Mouse (Mus musculus) cerebellum, postnatal 36 days (tissue): ENCODE data around the gene Terb1.

Experiments
- DNase-seq, 2 experiments: peaks; one replicate each; pipeline ENCODE4 v3.0.0; 2021 to 2022; ENCODE audit warnings: mixed read lengths in 2 of 2

Gene Terb1

DNA sequence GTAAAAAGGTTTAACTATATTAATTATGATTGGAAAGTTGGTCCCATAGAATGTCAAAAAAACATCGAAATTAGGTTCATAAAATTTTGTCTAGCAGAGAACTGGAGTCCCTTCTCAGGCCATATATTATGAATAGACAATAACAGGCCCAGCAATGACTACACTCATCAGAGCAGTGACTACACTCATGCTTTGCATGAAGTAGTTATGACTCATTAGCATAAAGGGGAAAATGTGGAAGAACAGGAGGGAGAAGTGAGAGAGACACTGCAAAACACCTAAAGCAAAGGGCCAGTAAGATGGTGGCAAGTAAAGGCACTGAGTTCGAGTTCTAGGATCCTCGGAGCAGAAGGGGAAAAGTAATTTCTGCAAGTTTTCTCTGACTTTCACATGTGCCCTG is 63.7 kb downstream of the Terb1 start:
- DNase-seq = no peak

DNA sequence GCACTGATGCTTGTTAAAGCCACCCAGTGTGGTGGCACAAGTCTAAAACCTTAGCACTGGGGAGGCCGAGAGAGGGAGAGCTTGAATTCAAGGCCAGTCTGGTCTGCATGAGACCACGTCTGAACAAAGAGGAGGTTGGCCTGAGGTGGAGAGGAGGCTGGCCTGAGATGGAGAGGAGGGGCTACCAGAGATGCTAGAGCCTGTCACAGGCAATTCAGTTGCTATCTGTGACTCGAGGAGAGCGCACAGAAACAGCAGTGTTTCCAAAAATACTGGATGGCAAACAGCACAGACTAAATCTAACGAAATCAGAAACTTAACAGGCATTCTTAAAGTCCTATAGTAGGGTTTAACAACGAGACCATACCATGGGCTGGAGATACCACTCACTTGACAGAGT is 64.5 kb downstream of the Terb1 start:
- no peak for DNase-seq

DNA sequence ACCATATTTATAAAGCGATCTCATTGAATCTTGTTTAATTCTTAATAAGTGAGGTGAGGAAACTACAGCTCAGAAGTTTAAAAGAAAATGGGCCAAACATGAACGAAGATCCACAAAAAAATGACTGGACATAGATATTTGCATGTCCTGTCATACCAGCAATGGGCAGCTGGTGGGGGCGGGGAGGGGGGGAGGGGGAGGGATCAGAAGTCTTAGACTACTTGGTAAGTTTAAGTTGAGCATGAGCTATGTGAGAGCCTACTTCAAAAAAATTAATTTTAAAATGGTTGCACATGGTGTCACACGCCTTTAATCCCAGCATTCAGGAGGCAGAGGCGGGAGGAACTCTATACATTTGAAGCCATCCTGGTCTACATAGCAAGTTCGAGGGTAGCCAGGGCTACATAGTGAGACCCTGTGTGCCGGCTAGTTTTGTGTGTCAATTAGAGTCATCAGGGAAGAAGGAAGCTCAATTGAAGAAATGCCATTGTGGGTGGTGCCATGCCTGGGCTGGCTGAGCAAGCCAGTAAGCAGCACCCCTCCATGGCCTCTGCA is 66.5 kb downstream of the Terb1 start:
- no peak for DNase-seq

DNA sequence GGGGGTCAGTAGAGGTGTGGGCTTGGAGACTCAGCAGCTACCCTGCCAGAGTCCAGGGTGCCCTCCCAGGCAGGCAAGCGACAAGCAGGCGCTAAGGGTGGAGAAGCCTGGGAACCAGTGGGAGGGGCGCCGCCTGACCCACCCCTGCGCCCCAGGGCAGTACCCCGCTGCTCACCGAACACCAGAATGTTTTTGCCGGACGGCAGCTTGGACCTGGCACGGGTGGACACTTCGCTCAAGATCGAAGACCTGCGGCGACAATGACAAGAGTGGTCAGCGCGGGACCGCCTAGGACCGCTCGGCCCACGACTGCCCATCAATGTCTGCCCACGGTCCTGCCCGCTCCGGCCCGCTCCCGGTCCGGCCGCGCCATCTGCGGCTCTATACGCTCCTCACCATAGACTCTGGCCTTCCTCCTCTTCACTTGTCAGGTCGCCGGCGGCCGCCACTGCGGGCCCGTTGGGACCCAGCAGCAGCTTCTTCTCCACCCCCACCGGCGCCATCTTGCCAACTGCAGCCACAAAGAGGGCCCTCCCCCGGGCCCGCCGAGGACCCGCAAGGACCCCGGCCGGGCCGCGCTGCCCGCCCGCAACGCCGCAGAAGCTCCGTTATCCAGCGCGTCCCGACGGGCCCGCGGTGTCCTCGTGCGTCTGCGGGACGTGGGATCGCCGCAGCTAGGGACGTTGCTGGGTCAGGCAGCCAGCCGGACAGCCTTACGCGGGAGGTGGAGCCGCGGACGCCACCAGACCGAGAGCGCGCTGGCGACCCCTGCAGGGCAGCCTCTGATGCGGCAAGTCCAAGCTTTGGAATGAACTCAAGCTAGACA is 67.2 kb downstream of the Terb1 start, which contains the start of gene Dync1li2:
Gene Dync1li2 (minus strand): TSS at position 749 of the 826 bp plus-strand sequence.
- peak; percentile 94 for DNase-seq

DNA sequence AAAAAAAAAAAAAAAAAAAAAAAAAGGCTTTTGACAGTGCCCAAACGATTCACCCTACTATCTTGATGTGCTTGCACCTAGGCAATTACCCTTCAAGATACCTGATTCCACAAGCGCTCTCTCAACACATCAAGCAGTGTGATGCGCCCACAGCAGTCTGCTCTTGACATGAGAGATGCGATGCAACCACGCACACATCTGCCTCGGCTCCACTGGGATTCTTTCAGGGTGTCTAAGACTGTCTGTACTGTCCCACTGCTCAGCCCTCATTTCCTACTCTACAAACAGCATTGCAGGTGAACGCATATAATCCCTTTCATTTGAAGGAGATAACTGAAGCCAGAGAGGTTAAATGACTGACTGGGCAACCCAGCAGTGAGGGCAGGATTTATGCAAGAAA is 68.1 kb downstream of the Terb1 start:
- no peak for DNase-seq

DNA sequence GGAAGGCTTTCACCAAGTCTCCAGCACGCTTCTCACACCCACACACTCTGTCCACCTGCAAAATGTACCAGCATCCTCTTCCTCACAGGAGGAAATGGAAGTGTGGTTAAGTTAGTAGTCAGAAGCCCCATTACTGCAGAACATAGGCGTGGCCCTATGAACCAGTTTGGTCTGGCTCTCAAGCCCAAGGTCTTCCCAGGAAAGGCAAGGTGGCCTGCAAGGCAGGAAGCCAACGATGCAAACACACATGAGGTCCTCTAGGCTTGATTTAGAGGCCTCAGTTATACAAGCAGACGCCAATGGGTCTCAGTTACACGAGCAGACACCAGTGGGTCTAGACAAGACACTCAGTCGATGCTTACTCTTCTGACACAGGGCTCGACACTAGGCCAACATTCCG is 70.2 kb downstream of the Terb1 start:
- no peak for DNase-seq

DNA sequence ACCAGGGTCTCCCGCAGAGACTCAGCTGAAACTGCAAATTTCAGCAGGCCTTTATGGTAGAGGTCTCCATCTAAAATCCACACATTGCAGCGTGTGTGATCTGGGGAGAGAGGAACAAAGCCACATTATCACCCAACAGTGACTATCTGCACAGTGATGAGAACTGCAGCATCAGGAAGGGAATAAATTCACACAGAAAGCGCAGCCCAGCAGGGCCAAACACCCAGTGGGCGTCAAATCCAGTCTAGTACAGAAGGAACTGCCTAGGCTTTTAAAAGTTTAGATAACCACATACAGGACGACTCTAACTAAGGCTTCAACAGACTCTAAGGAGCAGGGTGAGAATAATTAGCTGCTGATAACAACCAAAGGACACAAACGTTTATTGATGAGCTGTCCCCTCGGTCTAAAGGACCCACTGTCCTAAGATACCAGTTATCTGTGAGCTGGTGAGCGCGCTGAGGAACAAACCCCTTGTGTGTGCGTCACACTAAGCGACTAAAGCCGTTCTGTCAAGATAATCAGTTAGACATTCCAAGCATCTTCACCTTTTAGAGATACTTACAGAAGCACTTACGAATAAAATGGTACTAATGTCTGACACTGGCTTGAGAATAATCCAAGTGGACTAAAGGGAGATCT is 72.1 kb downstream of the Terb1 start:
- DNase-seq = no peak

DNA sequence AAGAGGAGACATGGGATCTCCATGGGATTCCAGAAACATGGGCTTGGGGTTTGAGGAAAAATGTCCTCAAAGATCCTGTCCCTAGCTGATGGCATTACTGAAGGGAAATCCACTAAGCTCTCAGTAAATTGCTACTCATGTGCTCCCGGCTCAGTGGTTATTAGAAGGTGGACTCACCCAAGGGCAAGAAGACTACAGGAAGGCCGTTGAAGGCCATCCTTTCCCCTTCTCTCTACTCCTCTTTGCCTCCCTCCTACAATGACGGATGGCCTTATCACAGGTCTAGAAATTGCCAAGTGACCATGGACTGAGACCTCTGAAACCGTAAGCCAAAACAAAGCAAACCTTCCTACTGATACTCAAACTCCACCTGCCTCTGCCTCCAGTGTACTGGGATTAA is 73.1 kb downstream of the Terb1 start:
- DNase-seq = no peak

DNA sequence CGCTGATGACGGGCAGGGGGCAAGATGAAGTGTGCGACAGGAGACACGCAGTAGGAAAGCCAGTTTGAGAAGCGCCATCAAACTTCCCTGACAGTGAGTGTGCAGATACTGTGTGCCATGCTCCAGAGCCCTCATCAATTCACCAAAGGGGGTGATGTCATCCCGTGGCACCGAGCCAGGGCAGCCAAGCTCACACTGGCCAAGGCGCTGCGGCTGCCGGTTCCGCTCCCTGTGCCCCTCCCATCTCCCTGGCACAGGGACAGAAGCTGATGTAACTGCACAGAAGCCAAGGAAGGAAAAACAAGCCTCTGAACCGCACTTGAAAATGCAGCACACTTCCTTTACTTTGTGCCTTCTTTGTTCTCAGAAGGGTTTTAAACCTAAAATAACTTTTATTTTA is 73.7 kb downstream of the Terb1 start:
- peak; percentile 100 for DNase-seq

DNA sequence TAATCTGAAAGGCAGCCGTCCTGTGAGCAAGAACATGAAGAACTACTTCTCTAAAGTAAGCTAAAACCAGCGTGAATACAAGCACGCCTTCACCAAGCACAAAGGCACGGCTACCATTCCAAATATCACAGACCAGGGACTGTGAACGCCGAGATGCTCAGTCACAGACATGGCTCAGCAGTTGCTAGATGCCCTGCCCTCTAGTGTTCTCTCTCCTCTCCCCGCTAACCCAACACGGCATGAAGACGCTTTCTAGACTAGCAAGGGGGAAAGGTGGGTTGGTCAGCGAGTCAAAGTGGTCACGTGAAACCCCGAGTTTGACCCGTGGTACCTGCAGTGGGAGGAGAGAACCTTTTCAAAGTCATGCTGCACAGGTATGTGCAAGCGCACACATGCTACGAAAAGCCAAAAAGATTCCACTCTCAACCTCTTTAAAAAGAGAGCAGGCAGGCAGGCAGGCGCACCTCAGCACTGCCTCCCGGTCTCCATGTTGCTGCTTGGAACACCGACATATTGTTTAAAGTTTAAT is 74.8 kb downstream of the Terb1 start:
- peak; percentile 34 to 45 for DNase-seq

DNA sequence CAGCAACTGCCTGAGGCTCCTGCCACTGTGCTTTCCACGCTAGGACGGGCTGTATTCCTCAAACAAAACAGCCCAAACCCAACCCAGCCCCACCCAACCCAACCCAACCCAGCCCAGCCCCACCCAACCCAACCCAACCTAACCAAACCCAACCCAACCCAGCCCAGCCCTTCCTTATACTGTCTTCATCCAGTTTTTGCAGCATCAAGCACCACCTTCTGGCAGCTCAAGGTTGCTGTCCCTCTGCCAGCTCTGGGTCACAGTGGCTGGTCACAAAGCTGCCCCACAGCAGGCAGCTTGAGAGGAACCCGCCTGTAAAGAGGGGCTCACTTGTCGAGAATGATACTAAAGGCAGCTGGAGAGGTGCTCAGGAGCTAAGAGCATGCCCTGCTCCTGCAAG is 75.4 kb downstream of the Terb1 start:
- peak; percentile 49 to 53 for DNase-seq

DNA sequence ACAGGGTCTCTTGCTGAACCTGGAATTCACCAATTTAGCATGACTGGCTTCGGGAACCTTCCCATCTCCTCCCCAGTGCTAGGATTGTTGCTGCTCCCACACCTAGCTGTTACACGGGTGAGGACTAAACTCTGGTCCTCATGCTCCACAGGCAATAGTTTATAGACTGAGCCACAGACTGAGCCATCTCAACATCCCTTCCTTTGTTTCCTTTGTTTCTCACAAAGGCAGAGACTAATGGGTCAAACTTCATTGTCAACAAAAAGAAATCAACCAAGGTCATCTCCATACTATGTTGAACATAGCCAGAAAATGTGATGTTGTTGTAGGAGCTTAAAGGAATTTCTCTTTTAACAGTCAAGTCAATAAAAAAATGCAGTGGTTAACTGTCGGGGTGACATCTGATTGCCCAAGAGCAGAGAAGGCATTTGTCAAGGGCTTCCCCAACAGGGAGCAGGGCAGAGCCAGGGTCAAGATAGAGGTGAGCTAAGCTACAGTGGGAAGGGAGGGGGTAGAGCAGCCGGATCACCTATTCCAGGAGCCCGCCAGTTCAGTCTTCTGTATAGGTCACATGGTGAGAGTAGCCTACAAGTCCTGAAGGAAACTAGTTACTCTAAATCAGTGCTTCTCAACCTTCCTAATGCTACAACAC is 76.4 kb downstream of the Terb1 start:
- DNase-seq = no peak

DNA sequence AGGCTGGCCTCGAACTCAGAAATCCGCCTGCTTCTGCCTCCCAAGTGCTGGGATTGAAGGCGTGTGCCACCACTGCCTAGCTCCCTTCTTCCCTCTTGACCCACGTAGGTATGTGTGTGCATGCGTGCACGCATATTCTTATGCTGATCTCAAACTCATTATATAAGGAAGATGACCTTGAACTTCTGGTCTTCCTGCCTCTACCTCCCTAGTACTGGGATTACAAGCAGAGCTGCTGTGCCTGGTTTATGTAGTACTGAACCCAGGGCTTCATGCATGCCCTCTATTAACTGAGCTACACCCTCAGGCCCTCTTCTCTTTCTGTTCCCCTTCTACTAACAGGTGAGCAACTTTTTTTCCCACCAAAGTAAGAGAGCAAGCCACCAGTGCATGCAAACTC is 77.1 kb downstream of the Terb1 start:
- no peak for DNase-seq

DNA sequence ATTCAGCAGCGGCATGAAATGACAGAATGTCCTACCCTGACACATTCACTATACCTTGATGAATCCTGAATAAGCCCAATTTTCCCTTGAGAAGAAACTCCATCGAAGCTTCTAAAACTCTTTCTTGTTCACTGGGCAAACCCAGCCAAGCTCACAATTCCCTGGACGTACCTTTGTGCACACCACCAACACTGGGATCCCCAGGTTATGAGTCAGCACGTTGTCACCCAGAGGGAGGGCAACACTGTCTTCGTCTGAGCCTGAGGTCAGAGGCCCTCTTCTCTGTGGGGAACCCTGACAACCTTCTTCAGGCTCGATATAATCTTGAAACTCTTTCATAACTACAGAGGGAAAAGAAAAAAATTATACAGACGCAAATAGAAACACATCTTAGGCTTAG is 79.5 kb downstream of the Terb1 start:
- no peak for DNase-seq

DNA sequence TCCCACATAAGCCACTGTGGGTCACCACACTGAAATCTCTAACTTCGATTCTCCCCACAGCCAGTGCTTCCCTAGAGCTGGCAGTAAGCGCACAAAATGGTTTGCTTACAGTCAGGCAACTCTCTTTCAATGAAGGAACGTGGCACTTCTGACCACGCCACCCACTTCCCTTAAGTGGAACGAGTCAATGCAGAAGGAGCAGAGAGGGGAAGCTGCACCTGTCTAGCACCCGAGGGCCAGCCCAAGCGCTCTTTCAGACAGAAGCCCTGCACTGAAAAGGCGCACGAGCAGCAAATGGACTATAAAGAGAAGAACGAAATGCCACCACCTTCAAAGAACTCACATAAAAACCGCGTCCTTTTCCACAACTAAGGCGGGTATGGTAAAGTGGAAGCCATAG is 82.0 kb downstream of the Terb1 start:
- DNase-seq = no peak

DNA sequence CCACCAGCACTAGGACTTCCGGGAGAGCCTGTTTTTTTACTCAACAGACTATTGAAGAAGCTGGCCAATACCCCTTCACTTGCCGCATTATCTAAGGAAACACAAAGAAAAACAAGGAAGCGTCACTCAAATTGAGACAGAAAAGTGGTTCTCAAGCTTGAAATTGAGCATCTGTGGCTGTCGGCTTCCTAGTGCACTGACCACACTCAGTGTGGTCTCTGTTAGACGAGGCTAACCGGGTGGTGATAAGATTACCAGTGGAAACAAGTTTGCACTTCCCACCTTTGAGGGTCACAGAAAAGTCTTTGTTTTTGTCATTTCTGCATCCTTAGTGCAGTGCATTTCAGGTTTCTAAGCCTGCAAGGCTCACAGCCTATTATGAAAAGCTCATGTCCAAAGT is 87.4 kb downstream of the Terb1 start:
- no peak for DNase-seq

DNA sequence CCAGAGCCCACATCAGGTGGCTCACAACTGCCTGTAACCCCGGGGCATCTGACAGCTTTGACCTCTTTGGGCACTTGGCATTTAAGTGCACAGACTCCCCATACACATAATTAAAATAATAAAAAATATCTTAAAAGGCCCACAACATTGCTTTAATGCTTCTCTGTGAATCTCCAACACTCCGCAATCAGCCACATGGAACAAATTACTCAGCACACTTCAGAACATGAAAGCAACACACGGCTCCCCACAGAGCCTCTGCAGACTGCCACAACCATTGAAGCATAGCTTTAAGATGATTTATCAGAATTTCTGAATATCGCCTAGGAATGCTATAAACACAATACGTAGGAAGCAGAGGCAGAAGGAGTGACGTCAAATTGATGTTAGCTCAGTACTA is 93.7 kb downstream of the Terb1 start:
- DNase-seq = no peak

DNA sequence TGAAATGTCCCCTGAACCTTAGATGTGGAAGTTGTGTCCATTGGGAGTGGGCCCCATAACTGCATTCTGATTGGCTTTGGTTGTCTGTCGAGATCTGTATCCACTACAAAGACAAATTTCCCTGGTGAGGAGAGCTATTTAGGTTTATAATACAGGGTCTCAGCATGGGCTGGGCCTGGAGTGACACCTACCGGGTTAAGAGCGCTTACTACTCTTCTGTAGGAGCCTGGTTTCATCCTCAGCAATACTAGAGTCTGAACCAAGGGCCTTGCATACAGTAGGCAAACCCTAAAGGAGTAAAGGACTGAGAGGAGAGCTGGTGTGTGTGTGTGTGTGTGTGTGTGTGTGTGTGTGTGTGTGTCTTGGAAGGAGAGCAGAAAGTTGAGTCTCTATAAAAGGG is 95.5 kb downstream of the Terb1 start:
- no peak for DNase-seq

DNA sequence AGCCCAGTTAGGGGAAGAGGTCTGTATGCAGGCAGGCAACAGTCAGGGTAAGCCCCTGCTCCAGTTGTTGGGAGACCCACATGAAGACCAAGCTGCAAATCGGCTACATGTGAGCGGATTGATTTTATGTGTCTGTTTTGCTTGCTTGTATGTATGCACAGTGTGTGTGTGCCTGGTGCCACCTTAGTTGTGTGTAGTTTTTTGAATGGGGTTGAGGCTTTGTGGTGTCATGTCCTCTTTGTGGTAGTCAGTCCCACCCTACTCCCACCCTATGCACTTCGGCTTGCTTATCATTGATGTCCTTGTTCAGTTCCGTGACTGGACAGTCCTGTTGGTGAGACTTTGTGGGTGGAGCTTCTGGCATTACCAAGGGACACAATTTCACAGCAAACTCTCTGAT is 95.9 kb downstream of the Terb1 start:
- DNase-seq = no peak

DNA sequence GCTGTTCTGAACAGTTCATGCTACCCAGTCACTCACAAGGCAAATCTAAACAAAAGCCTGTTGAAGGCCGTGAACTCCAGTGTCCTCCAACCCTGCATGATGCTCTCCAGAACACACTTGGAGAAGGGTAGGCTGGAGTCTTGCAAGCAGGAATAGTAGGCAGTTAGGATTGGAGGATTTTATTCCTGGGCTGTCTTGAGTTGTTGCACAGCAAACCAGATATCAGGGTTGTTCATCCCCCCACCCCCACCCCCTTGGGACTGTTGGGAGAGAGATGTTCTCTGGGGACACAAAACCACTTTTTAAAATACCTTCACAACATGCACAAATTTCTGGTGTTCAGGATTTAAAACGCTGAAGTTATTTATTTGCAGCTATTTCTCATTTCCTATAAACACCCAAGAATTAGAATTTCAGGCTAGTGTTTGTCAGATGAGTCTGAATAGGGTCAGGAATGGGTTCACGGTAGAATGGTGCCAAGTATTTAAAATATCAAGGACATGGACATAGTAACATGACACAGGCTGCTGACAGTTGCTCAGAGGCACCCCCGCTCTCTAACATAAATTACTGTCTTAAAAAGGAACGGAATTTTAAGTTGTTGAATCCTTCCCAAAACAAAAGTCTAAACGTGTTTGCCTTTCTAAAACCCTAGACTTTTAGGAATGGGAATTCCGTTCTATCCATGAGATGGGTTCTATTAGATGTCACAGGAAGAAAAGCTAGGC is 96.7 kb downstream of the Terb1 start:
- DNase-seq = no peak

DNA sequence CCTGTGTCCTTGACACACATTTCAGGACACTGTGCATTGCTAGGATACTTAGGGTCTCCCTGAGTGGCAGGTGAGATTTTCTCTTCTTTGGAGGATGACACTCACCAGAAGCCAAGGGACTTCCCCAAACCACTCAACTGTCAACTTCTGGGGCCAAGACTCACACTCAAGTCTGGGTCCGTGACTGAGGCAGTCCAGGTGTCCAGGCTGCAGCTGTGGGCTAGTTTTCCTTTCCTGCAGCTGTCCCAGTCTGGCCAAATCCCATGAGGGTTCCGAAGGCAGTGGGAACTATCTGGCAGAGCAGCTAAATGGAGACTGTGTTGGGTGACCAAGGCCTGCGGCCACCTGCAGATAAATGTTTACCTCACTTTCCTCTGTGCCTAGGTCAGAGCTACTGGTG is 97.7 kb downstream of the Terb1 start:
- no peak for DNase-seq

DNA sequence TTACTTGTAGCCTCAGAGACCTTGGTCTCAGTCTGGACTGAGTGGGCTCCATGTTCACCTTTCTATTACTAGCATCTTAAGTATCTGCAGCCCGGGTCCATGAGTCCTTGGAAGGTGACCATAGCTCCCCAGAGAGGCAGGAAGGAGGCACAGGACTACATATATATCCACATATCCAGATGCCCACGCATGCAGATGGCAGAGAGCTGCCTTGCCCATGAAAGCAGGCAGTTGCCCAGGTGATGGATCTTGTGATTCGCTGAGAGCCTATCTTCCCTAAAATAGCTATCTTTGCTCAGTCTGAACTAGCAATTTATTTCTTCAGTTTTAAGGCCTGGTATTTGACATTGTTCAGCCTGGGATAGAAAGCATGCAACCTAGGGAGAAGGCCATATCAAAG is 98.2 kb downstream of the Terb1 start:
- no peak for DNase-seq
